Mouse (Mus musculus): ENCODE data around the gene Rims4.

- TF ChIP-seq GATA1 (IDR thresholded peaks at IDR 0.05; ENCODE audit: low read length) (no peak), TAL1 (IDR thresholded peaks at IDR 0.05; ENCODE audit: low read length) (no peak)
These were observed 61.2 kb downstream of the Rims4 start for GRCm38 (mm10) chr2:163857233-163857632.

Measured in erythroblast, embryonic 14.5 days (primary cell).